Mouse (Mus musculus): ENCODE measurements at regions not wholly inside any gene's neighbourhood (a gene's known extent, or its start where the extent isn't known, plus 50 kb on each side); places are given as distances from the start of the nearest gene placed in this dataset.
"Not testable (repeated sequence)": the region's sequence is repeated elsewhere in the genome, so short reads cannot be mapped to it uniquely, and the experiment has no call there.

- Histone ChIP-seq H3K4me3 (ENCODE audit: extremely low read depth, insufficient read depth, insufficient read length) (no peak overlapping the region), H3K4me1 (ENCODE audit: control insufficient read depth, insufficient read depth, insufficient read length) (no peaks in the 10 kb centered on the region), H3K27me3 (ENCODE audit: control insufficient read depth, insufficient read depth, low read length) (no peaks in the 10 kb centered on the region), H3K27ac (ENCODE audit: insufficient read depth, low read length) (no peak overlapping the region), H3K36me3 (ENCODE audit: control insufficient read depth, insufficient read depth, low read length) (no peaks in the 10 kb centered on the region)
- DNase-seq (ENCODE audit: low read depth in 1 of 2, low spot score in 2 of 2), result no peak
- TF ChIP-seq POLR2A (IDR thresholded peaks at IDR 0.05; ENCODE audit: low read depth, low read length) (no peak), CTCF (IDR thresholded peaks at IDR 0.05; ENCODE audit: extremely low read depth, insufficient read depth, insufficient read length, insufficient replicate concordance) (no peak)
- 81% methylated on average over 5 of the region's 5 CpGs for WGBS
Measured at GRCm38 (mm10) chr4:55276300-55276952, 73.4 kb upstream of the Rad23b start.

- not testable (repeated sequence) for H3K36me3 ChIP-seq (ENCODE audit: control insufficient read depth, insufficient read depth, low read length); DNase-seq (ENCODE audit: low read depth in 1 of 2, low spot score in 2 of 2); H3K27me3 ChIP-seq (ENCODE audit: control insufficient read depth, insufficient read depth, low read length); H3K4me1 ChIP-seq (ENCODE audit: control insufficient read depth, insufficient read depth, insufficient read length); H3K27ac ChIP-seq (ENCODE audit: insufficient read depth, low read length); H3K4me3 ChIP-seq (ENCODE audit: extremely low read depth, insufficient read depth, insufficient read length)
- 88% methylated on average over 8 of the region's 8 CpGs for WGBS
Measured at GRCm38 (mm10) chr4:55279351-55279750, 70.5 kb upstream of the Rad23b start.

GRCm38 (mm10) chr4:55280706-55281105 lies 69.1 kb upstream of the Rad23b start:
- H3K27ac ChIP-seq (ENCODE audit: insufficient read depth, low read length), result no peak overlapping the region
- TF ChIP-seq POLR2A (IDR thresholded peaks at IDR 0.05; ENCODE audit: low read depth, low read length), result no peak
- peak; percentile 4; the same call in 1 of the 2 replicates for TF ChIP-seq CTCF (IDR thresholded peaks at IDR 0.05; ENCODE audit: extremely low read depth, insufficient read depth, insufficient read length, insufficient replicate concordance)
- 83% methylated on average over 3 of the region's 3 CpGs for WGBS
- H3K4me1 ChIP-seq (ENCODE audit: control insufficient read depth, insufficient read depth, insufficient read length), result no peaks in the 10 kb centered on the region
- H3K36me3 ChIP-seq (ENCODE audit: control insufficient read depth, insufficient read depth, low read length), result no peaks in the 10 kb centered on the region
- no peaks in the 10 kb centered on the region for H3K27me3 ChIP-seq (ENCODE audit: control insufficient read depth, insufficient read depth, low read length)
- peak in 1 of 2 experiments; percentile 21 for DNase-seq (ENCODE audit: low read depth in 1 of 2, low spot score in 2 of 2)
- no peak overlapping the region for H3K4me3 ChIP-seq (ENCODE audit: extremely low read depth, insufficient read depth, insufficient read length)

- no peak overlapping the region for H3K4me3 ChIP-seq (ENCODE audit: extremely low read depth, insufficient read depth, insufficient read length)
- WGBS, result 90% methylated on average over 14 of the region's 14 CpGs
- no peaks in the 10 kb centered on the region for H3K4me1 ChIP-seq (ENCODE audit: control insufficient read depth, insufficient read depth, insufficient read length)
- H3K27ac ChIP-seq (ENCODE audit: insufficient read depth, low read length), result no peak overlapping the region
- no peaks in the 10 kb centered on the region for H3K36me3 ChIP-seq (ENCODE audit: control insufficient read depth, insufficient read depth, low read length)
- no peaks in the 10 kb centered on the region for H3K27me3 ChIP-seq (ENCODE audit: control insufficient read depth, insufficient read depth, low read length)
- TF ChIP-seq POLR2A (IDR thresholded peaks at IDR 0.05; ENCODE audit: low read depth, low read length), result no peak
- TF ChIP-seq CTCF (IDR thresholded peaks at IDR 0.05; ENCODE audit: extremely low read depth, insufficient read depth, insufficient read length, insufficient replicate concordance), result no peak
- DNase-seq (ENCODE audit: low read depth in 1 of 2, low spot score in 2 of 2), result no peak
Measured at GRCm38 (mm10) chr4:55281486-55282096, 68.3 kb upstream of the Rad23b start.

- no peaks in the 10 kb centered on the region for H3K36me3 ChIP-seq (ENCODE audit: control insufficient read depth, insufficient read depth, low read length)
- no peak overlapping the region for H3K4me3 ChIP-seq (ENCODE audit: extremely low read depth, insufficient read depth, insufficient read length)
- 91% methylated on average over 4 of the region's 4 CpGs for WGBS
Measured at GRCm38 (mm10) chr4:55282474-55282873, 67.4 kb upstream of the Rad23b start.

GRCm38 (mm10) chr4:55284722-55285225 lies 65.1 kb upstream of the Rad23b start:
- H3K4me3 ChIP-seq (ENCODE audit: extremely low read depth, insufficient read depth, insufficient read length), result no peak overlapping the region
- TF ChIP-seq POLR2A (IDR thresholded peaks at IDR 0.05; ENCODE audit: low read depth, low read length), result no peak
- TF ChIP-seq CTCF (IDR thresholded peaks at IDR 0.05; ENCODE audit: extremely low read depth, insufficient read depth, insufficient read length, insufficient replicate concordance), result no peak
- no peaks in the 10 kb centered on the region for H3K4me1 ChIP-seq (ENCODE audit: control insufficient read depth, insufficient read depth, insufficient read length)
- H3K27me3 ChIP-seq (ENCODE audit: control insufficient read depth, insufficient read depth, low read length), result no peaks in the 10 kb centered on the region
- no peaks in the 10 kb centered on the region for H3K36me3 ChIP-seq (ENCODE audit: control insufficient read depth, insufficient read depth, low read length)
- 83% methylated on average over 3 of the region's 3 CpGs for WGBS
- DNase-seq (ENCODE audit: low read depth in 1 of 2, low spot score in 2 of 2), result no peak
- H3K27ac ChIP-seq (ENCODE audit: insufficient read depth, low read length), result no peak overlapping the region

More at GRCm38 (mm10) chr4:55282474-55282873, 67.4 kb upstream of the Rad23b start:
- no peak for DNase-seq (ENCODE audit: low read depth in 1 of 2, low spot score in 2 of 2)
- Histone ChIP-seq H3K27me3 (ENCODE audit: control insufficient read depth, insufficient read depth, low read length) (no peaks in the 10 kb centered on the region), H3K4me1 (ENCODE audit: control insufficient read depth, insufficient read depth, insufficient read length) (no peaks in the 10 kb centered on the region), H3K27ac (ENCODE audit: insufficient read depth, low read length) (no peak overlapping the region)
- TF ChIP-seq CTCF (IDR thresholded peaks at IDR 0.05; ENCODE audit: extremely low read depth, insufficient read depth, insufficient read length, insufficient replicate concordance) (no peak), POLR2A (IDR thresholded peaks at IDR 0.05; ENCODE audit: low read depth, low read length) (no peak)

GRCm38 (mm10) chr4:55285641-55286040 lies 64.2 kb upstream of the Rad23b start:
- Histone ChIP-seq H3K4me1 (ENCODE audit: control insufficient read depth, insufficient read depth, insufficient read length) (no peaks in the 10 kb centered on the region), H3K27me3 (ENCODE audit: control insufficient read depth, insufficient read depth, low read length) (no peaks in the 10 kb centered on the region), H3K36me3 (ENCODE audit: control insufficient read depth, insufficient read depth, low read length) (no peaks in the 10 kb centered on the region), H3K4me3 (ENCODE audit: extremely low read depth, insufficient read depth, insufficient read length) (no peak overlapping the region), H3K27ac (ENCODE audit: insufficient read depth, low read length) (no peak overlapping the region)
- DNase-seq (ENCODE audit: low read depth in 1 of 2, low spot score in 2 of 2), result no peak
- TF ChIP-seq POLR2A (IDR thresholded peaks at IDR 0.05; ENCODE audit: low read depth, low read length) (no peak), CTCF (IDR thresholded peaks at IDR 0.05; ENCODE audit: extremely low read depth, insufficient read depth, insufficient read length, insufficient replicate concordance) (no peak)
- WGBS, result 12% methylated on average over 5 of the region's 5 CpGs

All from spleen, adult 2 months (tissue).